Mouse (Mus musculus): ENCODE results near the gene Fitm1. TPM values are rescaled to one million over a fixed set of nuclear protein-coding genes. Genes with fewer than 3 reads are reported as not detected.

Fitm1 gene
- polyA plus RNA-seq, 1 experiment from 2014 or later, result 5.9 TPM

DNA sequence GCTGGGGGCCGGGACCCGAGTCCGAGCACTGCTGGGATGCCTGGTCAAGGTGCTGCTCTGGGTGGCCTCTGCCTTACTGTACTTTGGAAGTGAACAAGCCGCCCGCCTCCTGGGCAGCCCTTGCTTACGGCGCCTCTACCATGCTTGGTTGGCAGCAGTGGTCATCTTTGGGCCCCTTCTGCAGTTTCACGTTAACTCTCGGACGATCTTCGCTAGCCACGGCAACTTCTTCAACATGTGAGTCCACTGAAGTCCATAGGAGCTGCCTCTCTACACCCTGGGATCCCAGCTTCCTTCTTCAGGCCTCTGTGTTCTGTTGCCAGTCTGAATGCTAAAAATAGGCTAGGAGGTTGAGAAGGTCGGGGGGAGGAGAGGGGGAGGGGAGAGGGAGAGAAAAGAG lies 294 bp downstream of the Fitm1 start:
- Histone ChIP-seq H3K27ac (replicated peaks; ENCODE audit: low read depth, low read length) (no peak overlapping the region), H3K27me3 (ENCODE audit: control insufficient read depth, insufficient read depth, low read length) (no peaks in the 10 kb centered on the region), H3K9ac (replicated peaks; ENCODE audit: low read length) (no peak overlapping the region), H3K36me3 (replicated peaks; ENCODE audit: control insufficient read depth, insufficient read depth, low read depth, low read length) (no peaks in the 10 kb centered on the region), H3K4me2 (ENCODE audit: low read depth, low read length) (no peak overlapping the region), H3K4me3 (ENCODE audit: low read depth, low read length) (no peak overlapping the region), H3K4me1 (ENCODE audit: control insufficient read depth, insufficient read depth, low read length) (peaks cover 4% of the 10 kb centered on the region; the same call in 1 of the 2 replicates), H3K9me3 (replicated peaks; ENCODE audit: control insufficient read depth, low read length) (no peaks in the 10 kb centered on the region)
- DNase-seq (ENCODE audit: low spot score) (no peak), ATAC-seq (replicated peaks; ENCODE audit: insufficient number of reproducible peaks, low FRiP score, low TSS enrichment, low read depth) (no peak)
- WGBS, result 60% methylated on average over 13 of the region's 13 CpGs

- H3K27me3 ChIP-seq (ENCODE audit: control insufficient read depth, insufficient read depth, low read length), result no peaks in the 10 kb centered on the region
- no peak overlapping the region for H3K27ac ChIP-seq (replicated peaks; ENCODE audit: low read depth, low read length)
- H3K9ac ChIP-seq (replicated peaks; ENCODE audit: low read length), result no peak overlapping the region
- H3K9me3 ChIP-seq (replicated peaks; ENCODE audit: control insufficient read depth, low read length), result no peaks in the 10 kb centered on the region
- H3K36me3 ChIP-seq (replicated peaks; ENCODE audit: control insufficient read depth, insufficient read depth, low read depth, low read length), result no peaks in the 10 kb centered on the region
- no peak overlapping the region for H3K4me2 ChIP-seq (ENCODE audit: low read depth, low read length)
- H3K4me3 ChIP-seq (ENCODE audit: low read depth, low read length), result no peak overlapping the region
- ATAC-seq (replicated peaks; ENCODE audit: insufficient number of reproducible peaks, low FRiP score, low TSS enrichment, low read depth) (no peak), DNase-seq (ENCODE audit: low spot score) (no peak)
- H3K4me1 ChIP-seq (ENCODE audit: control insufficient read depth, insufficient read depth, low read length), result peaks cover 4% of the 10 kb centered on the region; the same call in 1 of the 2 replicates
- 79% methylated on average over 16 of the region's 16 CpGs for WGBS
These were observed 959 bp downstream of the Fitm1 start for GRCm38 (mm10) chr14:55576376-55576775.

GRCm38 (mm10) chr14:55577871-55578667 lies 2.7 kb downstream of the Fitm1 start, which contains the start of gene Psme1:
Gene Psme1 (plus strand): TSS chr14:55578123.
- H3K36me3 ChIP-seq (replicated peaks; ENCODE audit: control insufficient read depth, insufficient read depth, low read depth, low read length), result no peaks in the 10 kb centered on the region
- ATAC-seq (replicated peaks; ENCODE audit: insufficient number of reproducible peaks, low FRiP score, low TSS enrichment, low read depth) (peak; percentile 85), DNase-seq (ENCODE audit: low spot score) (peak; percentile 86)
- peaks cover 4% of the 10 kb centered on the region; the same call in 1 of the 2 replicates for H3K4me1 ChIP-seq (ENCODE audit: control insufficient read depth, insufficient read depth, low read length)
- H3K4me3 ChIP-seq (ENCODE audit: low read depth, low read length), result peak within 1 kb of the TSS; percentile 52
- no peaks in the 10 kb centered on the region for H3K9me3 ChIP-seq (replicated peaks; ENCODE audit: control insufficient read depth, low read length)
- WGBS, result under 1% methylated on average over 31 of the region's 32 CpGs
- H3K9ac ChIP-seq (replicated peaks; ENCODE audit: low read length), result peak within 1 kb of the TSS; percentile 83
- H3K27me3 ChIP-seq (ENCODE audit: control insufficient read depth, insufficient read depth, low read length), result no peaks in the 10 kb centered on the region
- H3K4me2 ChIP-seq (ENCODE audit: low read depth, low read length), result peak within 1 kb of the TSS; percentile 81
- H3K27ac ChIP-seq (replicated peaks; ENCODE audit: low read depth, low read length), result peak within 1 kb of the TSS; percentile 48; the same call in 1 of the 2 replicates

DNA sequence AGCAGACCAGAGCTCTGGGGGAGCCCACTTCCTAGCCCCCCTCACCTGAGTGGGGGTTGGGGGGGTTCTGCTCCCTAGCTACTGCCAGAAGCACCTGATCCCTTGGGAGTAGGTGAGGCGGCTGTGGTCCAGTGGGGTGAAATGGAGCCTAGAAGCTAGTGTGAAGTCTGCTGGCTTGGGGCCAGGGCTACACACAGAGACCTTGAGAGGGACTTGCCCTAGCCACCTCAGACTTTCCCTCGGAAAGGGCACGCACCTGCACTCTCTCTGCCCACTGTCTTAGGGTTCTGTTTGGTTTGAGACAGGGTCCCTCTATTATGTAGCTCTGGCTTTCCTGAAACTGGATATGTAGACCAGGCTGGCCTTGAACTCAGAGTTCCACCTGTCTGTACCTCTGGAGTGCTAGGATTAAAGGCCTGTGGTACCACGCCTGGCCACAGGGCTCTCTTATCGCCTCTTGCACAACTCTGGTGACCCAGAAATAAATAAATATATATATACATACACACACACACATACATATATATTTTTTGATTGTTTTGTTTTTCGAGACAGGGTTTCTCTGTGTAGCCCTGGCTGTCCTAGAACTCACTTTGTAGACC lies 3.4 kb downstream of the Fitm1 start:
- peak; percentile 53 for ATAC-seq (replicated peaks; ENCODE audit: insufficient number of reproducible peaks, low FRiP score, low TSS enrichment, low read depth)
- H3K9me3 ChIP-seq (replicated peaks; ENCODE audit: control insufficient read depth, low read length), result no peaks in the 10 kb centered on the region
- WGBS, result 33% methylated on average over 6 of the region's 6 CpGs
- H3K36me3 ChIP-seq (replicated peaks; ENCODE audit: control insufficient read depth, insufficient read depth, low read depth, low read length), result no peaks in the 10 kb centered on the region
- H3K9ac ChIP-seq (replicated peaks; ENCODE audit: low read length), result peak overlapping the region; percentile 83
- H3K4me3 ChIP-seq (ENCODE audit: low read depth, low read length), result peak overlapping the region; percentile 52
- peaks cover 4% of the 10 kb centered on the region; the same call in 1 of the 2 replicates for H3K4me1 ChIP-seq (ENCODE audit: control insufficient read depth, insufficient read depth, low read length)
- peak overlapping the region; percentile 81 for H3K4me2 ChIP-seq (ENCODE audit: low read depth, low read length)
- H3K27ac ChIP-seq (replicated peaks; ENCODE audit: low read depth, low read length), result peak overlapping the region; percentile 48; the same call in 1 of the 2 replicates
- H3K27me3 ChIP-seq (ENCODE audit: control insufficient read depth, insufficient read depth, low read length), result no peaks in the 10 kb centered on the region
- DNase-seq (ENCODE audit: low spot score), result no peak

DNA sequence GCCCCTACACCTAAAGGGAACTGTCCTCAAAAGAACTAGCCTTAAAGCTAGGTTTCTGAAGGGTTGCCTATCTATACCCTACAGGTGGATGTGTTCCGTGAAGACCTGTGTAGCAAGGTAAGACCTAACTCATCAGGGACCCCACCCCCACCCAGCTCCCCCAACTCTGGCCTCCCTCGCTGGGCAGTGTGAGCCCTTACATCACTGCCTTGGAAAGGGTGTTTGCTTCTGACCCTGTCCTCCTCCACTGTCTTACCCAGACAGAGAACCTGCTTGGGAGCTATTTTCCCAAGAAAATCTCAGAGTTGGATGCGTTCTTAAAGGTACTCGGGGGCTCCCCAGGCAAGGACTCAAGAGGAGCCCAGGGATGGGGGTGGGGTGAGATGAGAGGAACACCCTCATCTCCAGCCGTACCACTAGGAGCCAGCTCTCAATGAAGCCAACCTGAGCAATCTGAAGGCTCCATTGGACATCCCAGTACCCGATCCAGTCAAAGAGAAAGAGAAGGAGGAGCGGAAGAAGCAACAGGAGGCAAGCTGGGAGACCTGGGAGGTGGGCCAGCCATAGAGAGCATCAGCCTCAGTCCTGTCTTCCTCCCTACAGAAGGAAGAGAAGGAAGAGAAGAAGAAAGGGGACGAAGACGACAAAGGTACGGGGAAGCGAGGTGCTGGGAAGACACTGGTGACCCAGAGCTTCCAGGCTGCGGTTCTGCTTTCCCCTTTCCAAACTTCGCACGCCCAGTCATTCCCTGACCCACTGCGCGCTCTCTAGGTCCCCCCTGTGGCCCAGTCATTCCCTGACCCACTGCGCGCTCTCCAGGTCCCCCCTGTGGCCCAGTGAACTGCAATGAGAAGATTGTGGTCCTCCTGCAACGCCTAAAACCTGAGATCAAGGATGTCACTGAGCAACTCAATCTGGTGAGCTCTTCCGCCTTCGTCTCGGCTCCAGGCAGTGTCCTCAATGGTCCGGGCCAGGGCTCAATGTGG lies 4.4 kb downstream of the Fitm1 start:
- 86% methylated on average over 23 of the region's 23 CpGs for WGBS
- no peak overlapping the region for H3K9ac ChIP-seq (replicated peaks; ENCODE audit: low read length)
- no peaks in the 10 kb centered on the region for H3K27me3 ChIP-seq (ENCODE audit: control insufficient read depth, insufficient read depth, low read length)
- H3K4me3 ChIP-seq (ENCODE audit: low read depth, low read length), result no peak overlapping the region
- ATAC-seq (replicated peaks; ENCODE audit: insufficient number of reproducible peaks, low FRiP score, low TSS enrichment, low read depth) (no peak), DNase-seq (ENCODE audit: low spot score) (no peak)
- no peaks in the 10 kb centered on the region for H3K9me3 ChIP-seq (replicated peaks; ENCODE audit: control insufficient read depth, low read length)
- H3K4me2 ChIP-seq (ENCODE audit: low read depth, low read length), result no peak overlapping the region
- no peaks in the 10 kb centered on the region for H3K36me3 ChIP-seq (replicated peaks; ENCODE audit: control insufficient read depth, insufficient read depth, low read depth, low read length)
- peaks cover 4% of the 10 kb centered on the region for H3K4me1 ChIP-seq (ENCODE audit: control insufficient read depth, insufficient read depth, low read length)
- H3K27ac ChIP-seq (replicated peaks; ENCODE audit: low read depth, low read length), result no peak overlapping the region

DNA sequence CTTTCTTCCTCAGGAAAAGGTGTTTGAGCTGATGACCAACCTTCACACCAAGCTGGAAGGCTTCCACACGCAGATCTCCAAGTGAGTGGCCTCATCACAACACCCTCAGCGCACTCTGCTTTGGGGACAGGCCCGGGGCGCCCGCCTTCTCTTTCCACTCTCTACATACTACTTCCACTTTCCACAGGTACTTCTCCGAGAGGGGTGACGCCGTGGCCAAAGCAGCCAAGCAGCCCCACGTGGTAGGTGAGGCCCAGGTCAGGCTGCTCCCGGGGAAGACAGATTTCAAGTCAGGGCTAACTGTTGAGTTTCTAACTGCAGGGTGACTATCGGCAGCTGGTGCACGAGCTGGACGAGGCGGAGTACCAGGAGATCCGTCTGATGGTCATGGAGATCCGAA lies 5.3 kb downstream of the Fitm1 start:
- Histone ChIP-seq H3K36me3 (replicated peaks; ENCODE audit: control insufficient read depth, insufficient read depth, low read depth, low read length) (no peaks in the 10 kb centered on the region), H3K9ac (replicated peaks; ENCODE audit: low read length) (no peak overlapping the region), H3K4me3 (ENCODE audit: low read depth, low read length) (no peak overlapping the region), H3K9me3 (replicated peaks; ENCODE audit: control insufficient read depth, low read length) (no peaks in the 10 kb centered on the region), H3K4me2 (ENCODE audit: low read depth, low read length) (no peak overlapping the region), H3K27ac (replicated peaks; ENCODE audit: low read depth, low read length) (no peak overlapping the region), H3K27me3 (ENCODE audit: control insufficient read depth, insufficient read depth, low read length) (no peaks in the 10 kb centered on the region), H3K4me1 (ENCODE audit: control insufficient read depth, insufficient read depth, low read length) (peaks cover 4% of the 10 kb centered on the region)
- WGBS, result 94% methylated on average over 16 of the region's 16 CpGs
- ATAC-seq (replicated peaks; ENCODE audit: insufficient number of reproducible peaks, low FRiP score, low TSS enrichment, low read depth) (no peak), DNase-seq (ENCODE audit: low spot score) (no peak)

- Histone ChIP-seq H3K4me3 (ENCODE audit: low read depth, low read length) (no peak overlapping the region), H3K27ac (replicated peaks; ENCODE audit: low read depth, low read length) (no peak overlapping the region), H3K4me2 (ENCODE audit: low read depth, low read length) (no peak overlapping the region), H3K27me3 (ENCODE audit: control insufficient read depth, insufficient read depth, low read length) (no peaks in the 10 kb centered on the region), H3K4me1 (ENCODE audit: control insufficient read depth, insufficient read depth, low read length) (peaks cover 4% of the 10 kb centered on the region), H3K9ac (replicated peaks; ENCODE audit: low read length) (no peak overlapping the region), H3K36me3 (replicated peaks; ENCODE audit: control insufficient read depth, insufficient read depth, low read depth, low read length) (no peaks in the 10 kb centered on the region; the same call in 1 of the 2 replicates), H3K9me3 (replicated peaks; ENCODE audit: control insufficient read depth, low read length) (no peaks in the 10 kb centered on the region)
- DNase-seq (ENCODE audit: low spot score), result no peak
- no peak for ATAC-seq (replicated peaks; ENCODE audit: insufficient number of reproducible peaks, low FRiP score, low TSS enrichment, low read depth)
- 73% methylated on average over 9 of the region's 9 CpGs for WGBS
These were observed 6.7 kb downstream of the Fitm1 start for GRCm38 (mm10) chr14:55581981-55582681.
